Mouse (Mus musculus) heart, embryonic 15.5 days (tissue): ENCODE results near the gene Igsf9b. TPM values are rescaled to one million over a fixed set of nuclear protein-coding genes. Genes with fewer than 3 reads are reported as not detected.

Experiments used
- ATAC-seq: fragments of 200-750 bp; cut with Nextera tagmentation; replicated peaks from 2 replicates; pipeline ENCODE4 v1.8.0; 2017; ENCODE audit warnings: low read depth, moderate TSS enrichment; ENCODE audit not compliant: insufficient number of reproducible peaks, insufficient read depth, low FRiP score
- H3K27ac ChIP-seq: fragments of 300-500 bp; sonication (generic); 2 replicates; pipeline ENCODE4 v1.5.1; 2015; ENCODE audit warnings: mild to moderate bottlenecking, inconsistent platforms
- H3K27me3 ChIP-seq: fragments of 300-500 bp; sonication (generic); 2 replicates; pipeline ENCODE4 v1.6.1; 2015; ENCODE audit warnings: inconsistent platforms
- H3K36me3 ChIP-seq: fragments of 300-500 bp; sonication (generic); 2 replicates; pipeline ENCODE4 v1.6.1; 2015; ENCODE audit warnings: mild to moderate bottlenecking, inconsistent platforms
- H3K4me1 ChIP-seq: fragments of 300-500 bp; sonication (generic); replicated peaks from 2 replicates; pipeline ENCODE4 v1.6.1; 2015; ENCODE audit warnings: inconsistent platforms
- H3K4me2 ChIP-seq: fragments of 300-500 bp; sonication (generic); 2 replicates; pipeline ENCODE4 v1.6.1; 2015; ENCODE audit warnings: inconsistent platforms, mild to moderate bottlenecking, moderate library complexity
- H3K4me3 ChIP-seq: fragments of 300-500 bp; sonication (generic); 2 replicates; pipeline ENCODE4 v1.5.1; 2015; ENCODE audit warnings: mild to moderate bottlenecking, inconsistent platforms
- H3K9ac ChIP-seq: fragments of 300-500 bp; sonication (generic); 2 replicates; pipeline ENCODE4 v1.6.1; 2015; ENCODE audit warnings: mild to moderate bottlenecking, inconsistent platforms
- H3K9me3 ChIP-seq: fragments of 300-500 bp; sonication (generic); replicated peaks from 2 replicates; pipeline ENCODE4 v1.6.1; 2016; ENCODE audit warnings: inconsistent platforms
- WGBS: fragments of 180-500 bp; shearing (Covaris S2); methylation state at CpG from one replicate; pipeline ENCODE4 v1.1.7; 2015; ENCODE audit warnings: mixed read lengths; 5-methylcytosine and 5-hydroxymethylcytosine counted together
- polyA plus RNA-seq: library from polyadenylated mRNA; unstranded; fragments of >200 nt; fragmentation: Nextera tagmentation; extraction: Ambion mirVana; gene quantifications from 2 replicates; pipeline ENCODE4 v1.2.1, GENCODE M21; 2015

The Igsf9b gene
- polyA plus RNA-seq, 1 experiment from 2014 or later, result 4.0 TPM

GRCm38 (mm10) chr9:27308045-27308444 is 9.0 kb downstream of the Igsf9b start:
- H3K9me3 ChIP-seq, result no peaks in the 10 kb centered on the region
- no peak overlapping the region for H3K27ac ChIP-seq
- H3K27me3 ChIP-seq, result peaks cover 6% of the 10 kb centered on the region; the same call in 1 of the 2 replicates
- ATAC-seq, result no peak
- 20% methylated on average over 7 of the region's 7 CpGs for WGBS
- H3K36me3 ChIP-seq, result no peaks in the 10 kb centered on the region
- H3K4me3 ChIP-seq, result no peak overlapping the region
- peaks cover 16% of the 10 kb centered on the region for H3K4me1 ChIP-seq
- no peak overlapping the region for H3K4me2 ChIP-seq
- H3K9ac ChIP-seq, result no peak overlapping the region

- 36% methylated on average over 6 of the region's 6 CpGs for WGBS
- Histone ChIP-seq H3K27ac (no peak overlapping the region), H3K36me3 (no peaks in the 10 kb centered on the region), H3K9ac (no peak overlapping the region), H3K4me3 (no peak overlapping the region), H3K4me1 (peaks cover 16% of the 10 kb centered on the region), H3K27me3 (peaks cover under 1% of the 10 kb centered on the region; the same call in 1 of the 2 replicates), H3K4me2 (no peak overlapping the region), H3K9me3 (no peaks in the 10 kb centered on the region)
- no peak for ATAC-seq
Measured at GRCm38 (mm10) chr9:27308561-27308960, 9.6 kb downstream of the Igsf9b start.

GRCm38 (mm10) chr9:27310005-27310404 is 11.0 kb downstream of the Igsf9b start:
- H3K4me1 ChIP-seq, result peaks cover 6% of the 10 kb centered on the region; the same call in 1 of the 2 replicates
- H3K9me3 ChIP-seq, result no peaks in the 10 kb centered on the region
- no peak overlapping the region for H3K4me2 ChIP-seq
- H3K9ac ChIP-seq, result no peak overlapping the region
- 70% methylated on average over 4 of the region's 4 CpGs for WGBS
- H3K27ac ChIP-seq, result no peak overlapping the region
- H3K36me3 ChIP-seq, result no peaks in the 10 kb centered on the region
- ATAC-seq, result no peak
- no peak overlapping the region for H3K4me3 ChIP-seq
- no peaks in the 10 kb centered on the region for H3K27me3 ChIP-seq

GRCm38 (mm10) chr9:27313427-27313826 is 14.4 kb downstream of the Igsf9b start:
- Histone ChIP-seq H3K4me2 (no peak overlapping the region), H3K27ac (no peak overlapping the region), H3K36me3 (no peaks in the 10 kb centered on the region), H3K27me3 (no peaks in the 10 kb centered on the region), H3K9ac (no peak overlapping the region), H3K9me3 (no peaks in the 10 kb centered on the region), H3K4me3 (no peak overlapping the region), H3K4me1 (no peaks in the 10 kb centered on the region)
- WGBS, result 89% methylated on average over 5 of the region's 5 CpGs
- ATAC-seq, result no peak

- no peaks in the 10 kb centered on the region for H3K4me1 ChIP-seq
- WGBS, result 87% methylated on average over 8 of the region's 8 CpGs
- no peak overlapping the region for H3K4me2 ChIP-seq
- no peaks in the 10 kb centered on the region; the same call in 1 of the 2 replicates for H3K27me3 ChIP-seq
- H3K27ac ChIP-seq, result no peak overlapping the region
- no peaks in the 10 kb centered on the region for H3K36me3 ChIP-seq
- no peaks in the 10 kb centered on the region for H3K9me3 ChIP-seq
- ATAC-seq, result no peak
- no peak overlapping the region for H3K4me3 ChIP-seq
- no peak overlapping the region for H3K9ac ChIP-seq
Measured at GRCm38 (mm10) chr9:27321267-27321666, 22.3 kb downstream of the Igsf9b start.

GRCm38 (mm10) chr9:27322277-27322676 is 23.3 kb downstream of the Igsf9b start:
- no peaks in the 10 kb centered on the region for H3K9me3 ChIP-seq
- H3K9ac ChIP-seq, result no peak overlapping the region
- no peak for ATAC-seq
- H3K36me3 ChIP-seq, result no peaks in the 10 kb centered on the region
- 75% methylated on average over 7 of the region's 7 CpGs for WGBS
- no peak overlapping the region for H3K27ac ChIP-seq
- no peak overlapping the region for H3K4me2 ChIP-seq
- H3K4me1 ChIP-seq, result no peaks in the 10 kb centered on the region
- no peak overlapping the region for H3K4me3 ChIP-seq
- no peaks in the 10 kb centered on the region; the same call in 1 of the 2 replicates for H3K27me3 ChIP-seq

- no peaks in the 10 kb centered on the region for H3K9me3 ChIP-seq
- H3K36me3 ChIP-seq, result no peaks in the 10 kb centered on the region
- 68% methylated on average over 3 of the region's 3 CpGs for WGBS
- H3K9ac ChIP-seq, result no peak overlapping the region
- no peak for ATAC-seq
- H3K4me2 ChIP-seq, result no peak overlapping the region
- H3K4me3 ChIP-seq, result no peak overlapping the region
- no peaks in the 10 kb centered on the region; the same call in 1 of the 2 replicates for H3K27me3 ChIP-seq
- no peaks in the 10 kb centered on the region for H3K4me1 ChIP-seq
- H3K27ac ChIP-seq, result no peak overlapping the region
Measured at GRCm38 (mm10) chr9:27323412-27323811, 24.4 kb downstream of the Igsf9b start.

GRCm38 (mm10) chr9:27325920-27326319 is 26.9 kb downstream of the Igsf9b start:
- Histone ChIP-seq H3K4me2 (no peak overlapping the region), H3K4me1 (peaks cover 7% of the 10 kb centered on the region), H3K4me3 (no peak overlapping the region), H3K36me3 (no peaks in the 10 kb centered on the region), H3K9me3 (no peaks in the 10 kb centered on the region), H3K9ac (no peak overlapping the region), H3K27me3 (no peaks in the 10 kb centered on the region), H3K27ac (no peak overlapping the region)
- 0 out of 2 replicates have a peak, but pooled peaks have one; percentile 47 for ATAC-seq
- 41% methylated on average over 2 of the region's 2 CpGs for WGBS

GRCm38 (mm10) chr9:27327558-27327957 is 28.6 kb downstream of the Igsf9b start:
- Histone ChIP-seq H3K36me3 (no peaks in the 10 kb centered on the region), H3K4me2 (no peak overlapping the region), H3K27me3 (no peaks in the 10 kb centered on the region), H3K9ac (no peak overlapping the region), H3K4me3 (no peak overlapping the region), H3K27ac (no peak overlapping the region), H3K9me3 (no peaks in the 10 kb centered on the region), H3K4me1 (peaks cover 7% of the 10 kb centered on the region)
- WGBS, result 93% methylated on average over 3 of the region's 3 CpGs
- no peak for ATAC-seq

- Histone ChIP-seq H3K9ac (no peak overlapping the region), H3K4me2 (no peak overlapping the region), H3K9me3 (no peaks in the 10 kb centered on the region), H3K4me3 (no peak overlapping the region), H3K27me3 (no peaks in the 10 kb centered on the region), H3K36me3 (no peaks in the 10 kb centered on the region), H3K27ac (no peak overlapping the region), H3K4me1 (peaks cover 7% of the 10 kb centered on the region)
- WGBS, result 69% methylated on average over 4 of the region's 4 CpGs
- ATAC-seq, result no peak
Measured at GRCm38 (mm10) chr9:27330374-27330773, 31.4 kb downstream of the Igsf9b start.

- 96% methylated on average over 7 of the region's 7 CpGs for WGBS
- Histone ChIP-seq H3K9me3 (no peaks in the 10 kb centered on the region), H3K4me2 (no peak overlapping the region), H3K9ac (no peak overlapping the region), H3K4me3 (no peak overlapping the region), H3K27me3 (no peaks in the 10 kb centered on the region), H3K4me1 (peaks cover 7% of the 10 kb centered on the region), H3K27ac (no peak overlapping the region), H3K36me3 (no peaks in the 10 kb centered on the region)
- no peak for ATAC-seq
Measured at GRCm38 (mm10) chr9:27331538-27331937, 32.5 kb downstream of the Igsf9b start.

- no peaks in the 10 kb centered on the region for H3K36me3 ChIP-seq
- H3K27me3 ChIP-seq, result no peaks in the 10 kb centered on the region
- H3K9ac ChIP-seq, result no peak overlapping the region
- H3K4me3 ChIP-seq, result no peak overlapping the region
- no peaks in the 10 kb centered on the region for H3K9me3 ChIP-seq
- no peak for ATAC-seq
- H3K27ac ChIP-seq, result no peak overlapping the region
- peaks cover 5% of the 10 kb centered on the region for H3K4me1 ChIP-seq
- H3K4me2 ChIP-seq, result no peak overlapping the region
- WGBS, result 72% methylated on average over 9 of the region's 9 CpGs
Measured at GRCm38 (mm10) chr9:27334895-27335294, 35.9 kb downstream of the Igsf9b start.
